Mouse (Mus musculus): ENCODE results near the gene BC028528. TPM values are rescaled to one million over a fixed set of nuclear protein-coding genes. Genes with fewer than 3 reads are reported as not detected.

BC028528 gene
- polyA plus RNA-seq (2012; rRNA removed; ENCODE audit: low replicate concordance): 14.4 and 27.4 TPM in 2 replicates

DNA sequence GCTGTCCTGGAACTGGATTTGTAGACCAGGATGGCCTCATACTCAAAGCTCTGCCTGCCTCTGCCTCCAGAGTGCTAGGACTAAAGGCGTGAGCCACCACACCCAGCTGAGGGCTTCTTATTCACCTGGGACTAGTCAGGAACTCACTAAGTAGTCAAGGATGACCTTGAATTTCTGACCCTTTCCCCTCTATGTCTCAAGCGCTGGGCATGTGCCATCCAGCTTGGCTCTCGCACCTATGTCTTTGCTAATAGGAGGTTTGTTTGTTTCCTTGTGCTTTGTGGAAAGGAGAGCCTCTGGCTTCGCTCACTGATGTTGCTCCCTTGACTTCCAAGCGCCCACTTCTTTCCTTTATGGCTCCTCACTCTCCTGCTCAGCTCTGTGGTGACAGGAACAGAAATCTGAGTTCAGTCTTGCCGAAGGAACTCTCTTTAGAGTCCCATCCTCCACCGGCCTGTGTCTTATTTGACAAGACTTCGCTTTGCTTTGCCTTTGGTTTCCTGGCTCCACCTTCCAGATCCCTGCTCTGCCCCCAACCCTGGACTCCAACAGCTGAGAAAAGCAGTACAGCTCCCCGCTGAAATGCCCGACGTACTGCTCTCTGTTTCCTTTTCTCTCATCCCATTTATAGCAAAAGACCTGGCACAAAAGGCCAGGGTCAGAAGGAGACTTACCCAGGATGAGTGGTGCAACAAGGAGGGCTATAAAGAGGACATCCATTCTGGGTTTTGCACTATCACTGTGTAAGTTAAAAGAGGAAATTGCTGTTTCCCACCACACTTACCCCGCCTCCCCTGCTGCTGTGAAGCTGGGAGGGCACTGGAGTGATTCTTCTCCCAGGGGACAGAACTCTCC is at the start of gene BC028528:
Gene BC028528 (minus strand): TSS at position 795 of the 855 bp plus-strand sequence.

DNA sequence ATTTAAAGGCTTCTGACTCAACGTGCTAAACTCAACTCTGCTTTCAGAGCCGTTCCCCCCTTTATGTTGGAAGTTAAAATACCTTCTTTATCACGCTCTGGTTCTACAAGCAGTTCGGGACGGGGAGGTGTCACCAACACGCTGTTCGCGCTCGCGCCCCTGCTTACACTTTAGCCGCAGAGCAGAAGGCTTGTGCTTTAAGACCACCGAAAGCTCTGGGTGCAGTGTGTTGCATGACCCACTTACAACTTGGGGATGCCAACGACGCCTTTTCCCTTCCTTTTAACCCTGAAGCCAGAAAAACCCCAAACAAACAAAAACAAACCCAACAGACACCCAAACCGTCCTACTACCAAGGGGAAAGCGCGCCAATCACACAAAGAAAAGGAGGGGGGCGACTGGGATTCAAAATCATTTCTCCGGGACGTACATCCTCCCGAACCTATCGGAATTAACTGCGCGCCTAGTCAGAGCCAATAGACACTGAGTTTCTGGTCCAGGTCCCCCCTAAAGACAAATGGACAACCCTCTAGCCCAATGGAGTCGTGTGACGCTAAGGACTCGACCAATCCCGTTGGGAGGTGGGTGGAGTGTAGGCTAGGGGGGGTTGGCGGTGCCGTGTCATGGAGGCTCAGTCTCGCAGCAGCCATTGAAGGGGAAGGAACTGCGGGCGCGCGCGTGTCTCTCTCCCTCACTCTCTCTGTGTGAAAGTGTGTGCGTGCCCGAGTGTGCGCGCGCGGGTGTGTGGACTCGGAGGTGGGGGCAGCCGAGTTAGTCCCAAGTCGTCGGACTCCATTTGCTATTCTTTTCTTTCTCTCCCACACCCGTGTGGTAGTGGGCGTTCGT is 37.1 kb upstream of the BC028528 start, which contains the start of gene Anp32e:
Gene Anp32e (plus strand): TSS at position 589 of the 846 bp plus-strand sequence.

GRCm38 (mm10) chr3:95904568-95904967 is 12.8 kb upstream of the BC028528 start, which contains the start of gene Car14:
TSS of gene Car14 (minus strand) at chr3:95904691.

DNA sequence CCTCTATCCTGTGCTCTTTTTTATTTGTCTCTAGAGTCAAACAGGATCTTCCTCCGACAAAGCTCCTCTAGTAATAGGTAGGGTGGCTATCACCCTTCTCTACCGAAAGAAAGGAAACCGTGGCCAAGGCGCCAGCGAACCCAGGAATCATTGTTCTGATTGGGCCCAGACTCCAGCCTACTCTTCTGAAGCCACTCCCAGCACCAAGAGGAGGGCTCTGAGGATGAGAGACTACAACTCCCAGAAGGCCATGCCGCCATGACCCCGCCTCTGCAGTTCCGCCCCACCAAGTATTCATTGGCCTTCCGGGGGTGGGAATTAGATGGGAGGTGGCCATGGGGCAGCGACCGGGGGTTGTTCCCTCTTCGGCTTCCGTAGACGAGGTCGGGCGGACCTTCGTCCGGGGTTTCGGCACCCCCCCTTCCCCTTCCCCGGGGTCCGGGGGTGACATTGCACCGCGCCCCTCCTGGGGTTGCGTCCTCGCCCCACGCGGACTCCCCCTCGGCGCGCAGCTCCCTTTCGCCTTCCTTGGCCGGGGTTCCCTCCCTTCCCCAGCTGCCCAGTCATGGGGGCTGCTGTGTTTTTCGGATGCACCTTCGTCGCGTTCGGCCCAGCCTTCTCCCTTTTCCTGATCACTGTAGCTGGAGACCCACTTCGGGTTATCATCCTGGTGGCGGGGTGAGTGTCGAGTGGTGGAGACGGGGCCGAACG is 2.0 kb upstream of the BC028528 start, which contains the start of gene Aph1a:
Gene Aph1a (plus strand): TSS at position 364 of the 711 bp plus-strand sequence.

GRCm38 (mm10) chr3:95881979-95882815 is 9.6 kb downstream of the BC028528 start, which contains the start of gene Ciart:
TSS of gene Ciart (minus strand) at chr3:95882251.

DNA sequence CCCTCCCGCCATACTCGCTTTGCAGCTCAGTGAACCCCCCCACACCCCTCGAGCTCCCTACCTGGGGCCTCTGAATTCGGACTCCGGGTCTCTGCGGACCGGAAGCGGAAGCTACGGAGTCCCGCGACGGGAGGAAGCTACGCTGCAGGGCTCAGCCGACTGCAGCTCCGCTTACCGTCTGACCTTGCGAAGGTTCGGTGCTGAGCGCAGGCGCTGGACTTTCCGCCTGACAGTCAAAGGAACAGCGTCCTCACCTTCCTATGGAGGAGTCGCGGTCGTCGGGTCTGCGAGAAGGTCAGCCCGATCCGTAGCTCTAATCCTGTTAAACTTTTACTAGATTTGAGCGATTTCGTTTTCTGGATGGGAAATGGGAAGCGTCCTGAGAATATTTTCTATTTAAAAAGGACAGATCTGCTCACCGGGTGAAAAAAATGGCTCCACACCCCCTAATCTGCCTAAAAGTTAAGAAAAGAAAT is 20.4 kb downstream of the BC028528 start, which contains the start of gene Mrps21:
Gene Mrps21 (minus strand): TSS at position 128 of the 476 bp plus-strand sequence.

GRCm38 (mm10) chr3:95855502-95856089 is 36.2 kb downstream of the BC028528 start, which contains the start of gene Prpf3:
TSS of gene Prpf3 (minus strand) at chr3:95855885.

Other genes starting within 250 kb of the BC028528 start
- gene Mcl1, start 233.2 kb downstream of the BC028528 start, polyA plus RNA-seq (2012; rRNA removed; ENCODE audit: low replicate concordance): 33.3 and 71.8 TPM in 2 replicates
- gene Adamtsl4, start 204.1 kb downstream of the BC028528 start, polyA plus RNA-seq (2012; rRNA removed; ENCODE audit: low replicate concordance): 21.6 and 36.6 TPM in 2 replicates
- gene Ecm1, start 152.4 kb downstream of the BC028528 start, polyA plus RNA-seq (2012; rRNA removed; ENCODE audit: low replicate concordance): 371 and 414 TPM in 2 replicates
- gene Tars2, start 131.8 kb downstream of the BC028528 start, polyA plus RNA-seq (2012; rRNA removed; ENCODE audit: low replicate concordance): 30.9 and 43.4 TPM in 2 replicates
- gene Rprd2, start 73.1 kb downstream of the BC028528 start, polyA plus RNA-seq (2012; rRNA removed; ENCODE audit: low replicate concordance): 13.0 and 20.9 TPM in 2 replicates
- gene Prpf3, start 36.1 kb downstream of the BC028528 start, polyA plus RNA-seq (2012; rRNA removed; ENCODE audit: low replicate concordance): 11.2 and 18.3 TPM in 2 replicates
- gene Mrps21, start 20.5 kb downstream of the BC028528 start, polyA plus RNA-seq (2012; rRNA removed; ENCODE audit: low replicate concordance): 99.3 and 137 TPM in 2 replicates
- gene Ciart, start 9.8 kb downstream of the BC028528 start, polyA plus RNA-seq (2012; rRNA removed; ENCODE audit: low replicate concordance): 3.8 and 5.0 TPM in 2 replicates
- 111 and 138 TPM in 2 replicates for gene Aph1a, start 2.0 kb upstream of the BC028528 start, polyA plus RNA-seq (2012; rRNA removed; ENCODE audit: low replicate concordance)
- 0.75 and 2.7 TPM in 2 replicates for gene Car14, start 12.7 kb upstream of the BC028528 start, polyA plus RNA-seq (2012; rRNA removed; ENCODE audit: low replicate concordance)
- gene Anp32e, start 37.2 kb upstream of the BC028528 start, polyA plus RNA-seq (2012; rRNA removed; ENCODE audit: low replicate concordance): 9.5 and 23.5 TPM in 2 replicates
- gene Plekho1, start 104.0 kb upstream of the BC028528 start, polyA plus RNA-seq (2012; rRNA removed; ENCODE audit: low replicate concordance): 62.6 and 132 TPM in 2 replicates
- gene Vps45, start 166.5 kb upstream of the BC028528 start, polyA plus RNA-seq (2012; rRNA removed; ENCODE audit: low replicate concordance): 6.9 and 8.3 TPM in 2 replicates
- gene Otud7b, start 212.5 kb upstream of the BC028528 start, polyA plus RNA-seq (2012; rRNA removed; ENCODE audit: low replicate concordance): 9.3 and 15.2 TPM in 2 replicates